Mouse (Mus musculus): ENCODE data around the gene Zfp128. TPM values are rescaled to one million over a fixed set of nuclear protein-coding genes. Genes with fewer than 3 reads are reported as not detected.
"Not testable (repeated sequence)": the region's sequence is repeated elsewhere in the genome, so short reads cannot be mapped to it uniquely, and the experiment has no call there.

The Zfp128 gene
- polyA plus RNA-seq, 1 experiment from 2014 or later = 3.1 TPM

- H3K27ac ChIP-seq = no peak within 1 kb of the TSS
- H3K36me3 ChIP-seq = peaks cover 38% of the 10 kb centered on the region
- WGBS = 24% methylated on average over 8 of the region's 8 CpGs
- peak within 1 kb of the TSS; percentile 40 for H3K9ac ChIP-seq
- H3K4me3 ChIP-seq (replicated peaks) = peak within 1 kb of the TSS; percentile 35
- H3K4me1 ChIP-seq (replicated peaks) = peaks cover 27% of the 10 kb centered on the region
- H3K4me2 ChIP-seq (replicated peaks) = peak within 1 kb of the TSS; percentile 77
- H3K9me3 ChIP-seq = no peaks in the 10 kb centered on the region
- H3K27me3 ChIP-seq (replicated peaks) = peaks cover 4% of the 10 kb centered on the region
- ATAC-seq = peak; percentile 89
Measured at GRCm38 (mm10) chr7:12927191-12927680, 46.3 kb downstream of the Zfp128 start, which contains the start of gene Rnf225. Gene Rnf225 (plus strand): TSS chr7:12927416.

GRCm38 (mm10) chr7:12927693-12928589 lies 47.0 kb downstream of the Zfp128 start:
- no peak overlapping the region for H3K27ac ChIP-seq
- peak overlapping the region; percentile 77 for H3K4me2 ChIP-seq (replicated peaks)
- peaks cover 25% of the 10 kb centered on the region for H3K4me1 ChIP-seq (replicated peaks)
- peak overlapping the region; percentile 35 for H3K4me3 ChIP-seq (replicated peaks)
- ATAC-seq = peak; percentile 34
- peaks cover 4% of the 10 kb centered on the region for H3K27me3 ChIP-seq (replicated peaks)
- H3K9ac ChIP-seq = peak overlapping the region; percentile 40
- H3K9me3 ChIP-seq = no peaks in the 10 kb centered on the region
- H3K36me3 ChIP-seq = peaks cover 38% of the 10 kb centered on the region
- WGBS = 4% methylated on average over 65 of the region's 65 CpGs

DNA sequence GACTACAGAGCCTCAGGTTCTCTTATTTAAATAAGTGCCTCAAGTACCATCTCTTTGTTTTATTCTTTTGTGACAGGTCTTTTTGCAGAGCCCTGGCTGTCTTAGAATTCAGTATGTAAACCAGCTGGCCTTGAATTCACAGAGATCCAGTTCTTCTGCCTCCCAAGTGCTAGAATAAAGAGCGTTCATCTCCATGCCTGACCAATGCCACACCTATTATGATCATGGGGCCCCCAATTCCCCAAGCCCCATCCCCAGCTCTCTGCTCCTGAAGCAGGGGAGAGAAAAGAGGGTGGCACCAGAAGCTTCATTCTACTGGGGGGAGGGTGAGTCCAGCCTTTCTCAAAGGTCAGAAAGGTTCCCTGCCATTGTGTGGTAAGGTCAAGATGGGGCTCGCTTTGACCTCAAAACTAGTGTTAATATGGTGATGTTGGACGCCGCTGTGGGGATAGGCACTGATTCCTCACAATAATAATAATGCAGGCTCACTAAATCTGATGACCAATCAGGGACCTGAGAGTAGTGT lies 52.7 kb downstream of the Zfp128 start:
- no peaks in the 10 kb centered on the region for H3K4me1 ChIP-seq (replicated peaks)
- H3K27me3 ChIP-seq (replicated peaks) = no peaks in the 10 kb centered on the region; the same call in none of the 2 replicates
- no peak overlapping the region for H3K4me3 ChIP-seq (replicated peaks)
- WGBS = 81% methylated on average over 4 of the region's 4 CpGs
- H3K27ac ChIP-seq = no peak overlapping the region
- no peak for ATAC-seq
- no peak overlapping the region for H3K9ac ChIP-seq
- H3K9me3 ChIP-seq = no peaks in the 10 kb centered on the region
- H3K36me3 ChIP-seq = no peaks in the 10 kb centered on the region
- no peak overlapping the region for H3K4me2 ChIP-seq (replicated peaks)

DNA sequence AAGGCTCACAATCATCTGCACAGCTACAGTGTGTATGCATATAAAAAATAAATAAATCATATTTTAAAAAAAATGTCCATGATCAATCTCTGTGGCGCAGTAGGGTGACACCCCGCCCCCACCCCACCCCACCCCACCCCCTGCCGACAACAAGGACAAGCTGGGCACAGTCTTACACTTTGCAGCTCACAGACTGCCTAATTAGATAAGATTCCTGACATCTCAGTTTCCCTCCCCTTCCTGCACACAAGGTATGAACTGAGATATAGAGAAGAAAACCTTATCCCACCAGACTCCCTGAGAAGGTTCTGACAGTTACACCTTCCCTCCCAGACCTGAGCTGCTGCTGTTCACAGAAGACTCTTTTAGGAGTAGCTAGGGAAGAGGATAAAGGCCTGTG lies 53.8 kb downstream of the Zfp128 start:
- 75% methylated on average over 3 of the region's 3 CpGs for WGBS
- Histone ChIP-seq H3K9ac (no peak overlapping the region), H3K36me3 (no peaks in the 10 kb centered on the region), H3K4me1 (replicated peaks) (no peaks in the 10 kb centered on the region), H3K27ac (no peak overlapping the region), H3K4me2 (replicated peaks) (no peak overlapping the region), H3K27me3 (replicated peaks) (no peaks in the 10 kb centered on the region; the same call in 1 of the 2 replicates), H3K4me3 (replicated peaks) (no peak overlapping the region), H3K9me3 (no peaks in the 10 kb centered on the region)
- no peak for ATAC-seq

- not testable (repeated sequence) for ATAC-seq; H3K27ac ChIP-seq; H3K9ac ChIP-seq; H3K4me2 ChIP-seq (replicated peaks); H3K9me3 ChIP-seq; H3K4me3 ChIP-seq (replicated peaks); H3K36me3 ChIP-seq; H3K27me3 ChIP-seq (replicated peaks); H3K4me1 ChIP-seq (replicated peaks)
- WGBS = 84% methylated on average over 4 of the region's 4 CpGs
Measured at GRCm38 (mm10) chr7:12937254-12937803, 56.4 kb downstream of the Zfp128 start.

DNA sequence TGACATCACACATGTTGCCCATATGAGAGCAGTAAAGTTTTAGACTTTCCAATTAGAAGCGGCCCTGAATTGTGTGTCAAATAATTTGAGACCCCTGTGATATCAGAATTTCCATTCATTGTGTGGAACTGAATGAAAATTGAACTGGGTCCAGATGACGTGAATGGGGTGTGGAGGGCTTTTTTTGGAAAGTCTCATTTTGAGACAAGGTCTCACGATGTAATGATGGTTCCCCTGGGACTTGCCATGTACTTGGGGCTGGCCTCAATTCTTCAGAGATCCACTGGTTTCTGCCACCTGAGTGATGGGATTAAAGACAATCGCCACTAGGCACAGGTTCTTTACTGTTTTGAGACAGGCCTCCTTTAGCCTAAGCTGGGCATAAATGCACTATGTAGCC lies 59.6 kb downstream of the Zfp128 start:
- H3K4me3 ChIP-seq (replicated peaks) = no peak overlapping the region
- H3K9me3 ChIP-seq = no peaks in the 10 kb centered on the region
- no peak for ATAC-seq
- no peak overlapping the region for H3K27ac ChIP-seq
- WGBS = 84% methylated on average over 4 of the region's 4 CpGs
- no peaks in the 10 kb centered on the region; the same call in 1 of the 2 replicates for H3K27me3 ChIP-seq (replicated peaks)
- no peaks in the 10 kb centered on the region for H3K36me3 ChIP-seq
- H3K4me1 ChIP-seq (replicated peaks) = no peaks in the 10 kb centered on the region
- no peak overlapping the region for H3K4me2 ChIP-seq (replicated peaks)
- no peak overlapping the region for H3K9ac ChIP-seq

Other genes starting within 250 kb of the Zfp128 start
- gene Vmn2r54, start 240.9 kb upstream of the Zfp128 start, polyA plus RNA-seq (2015; fragmentation: Nextera tagmentation; extraction: Ambion mirVana) = not detected in 2 replicates
- gene Vmn2r55, start 196.2 kb upstream of the Zfp128 start, polyA plus RNA-seq (2015; fragmentation: Nextera tagmentation; extraction: Ambion mirVana) = not detected in 2 replicates
- gene Vmn2r56, start 146.2 kb upstream of the Zfp128 start, polyA plus RNA-seq (2015; fragmentation: Nextera tagmentation; extraction: Ambion mirVana) = not detected in 2 replicates
- gene Zscan18, start 77.5 kb upstream of the Zfp128 start, polyA plus RNA-seq (2015; fragmentation: Nextera tagmentation; extraction: Ambion mirVana) = 4.3 and 4.6 TPM in 2 replicates
- 10.6 and 10.8 TPM in 2 replicates for gene Zfp329, start 62.3 kb upstream of the Zfp128 start, polyA plus RNA-seq (2015; fragmentation: Nextera tagmentation; extraction: Ambion mirVana)
- 27.5 and 27.9 TPM in 2 replicates for gene Zfp110, start 46.4 kb upstream of the Zfp128 start, polyA plus RNA-seq (2015; fragmentation: Nextera tagmentation; extraction: Ambion mirVana)
- 12.2 and 12.7 TPM in 2 replicates for gene Zscan22, start 16.6 kb downstream of the Zfp128 start, polyA plus RNA-seq (2015; fragmentation: Nextera tagmentation; extraction: Ambion mirVana)
- gene Rps5, start 41.1 kb downstream of the Zfp128 start, polyA plus RNA-seq (2015; fragmentation: Nextera tagmentation; extraction: Ambion mirVana) = 1,008 and 1,147 TPM in 2 replicates
- gene Rnf225, start 46.2 kb downstream of the Zfp128 start, polyA plus RNA-seq (2015; fragmentation: Nextera tagmentation; extraction: Ambion mirVana) = 0.33 and 0.47 TPM in 2 replicates
- gene Zfp324, start 84.7 kb downstream of the Zfp128 start, polyA plus RNA-seq (2015; fragmentation: Nextera tagmentation; extraction: Ambion mirVana) = 8.3 and 8.6 TPM in 2 replicates
- 6.7 and 6.8 TPM in 2 replicates for gene Zfp446, start 96.7 kb downstream of the Zfp128 start, polyA plus RNA-seq (2015; fragmentation: Nextera tagmentation; extraction: Ambion mirVana)
- gene Slc27a5, start 117.0 kb downstream of the Zfp128 start, polyA plus RNA-seq (2015; fragmentation: Nextera tagmentation; extraction: Ambion mirVana) = 0.41 and 0.53 TPM in 2 replicates
- 218 and 244 TPM in 2 replicates for gene Trim28, start 117.9 kb downstream of the Zfp128 start, polyA plus RNA-seq (2015; fragmentation: Nextera tagmentation; extraction: Ambion mirVana)
- 20.7 and 21.2 TPM in 2 replicates for gene Zbtb45, start 128.9 kb downstream of the Zfp128 start, polyA plus RNA-seq (2015; fragmentation: Nextera tagmentation; extraction: Ambion mirVana)
- 162 and 177 TPM in 2 replicates for gene Chmp2a, start 153.6 kb downstream of the Zfp128 start, polyA plus RNA-seq (2015; fragmentation: Nextera tagmentation; extraction: Ambion mirVana)
- 109 and 118 TPM in 2 replicates for gene Ube2m, start 157.1 kb downstream of the Zfp128 start, polyA plus RNA-seq (2015; fragmentation: Nextera tagmentation; extraction: Ambion mirVana)
- 2.1 and 2.5 TPM in 2 replicates for gene Mzf1, start 173.6 kb downstream of the Zfp128 start, polyA plus RNA-seq (2015; fragmentation: Nextera tagmentation; extraction: Ambion mirVana)
- gene Vmn1r85, start 214.0 kb downstream of the Zfp128 start, polyA plus RNA-seq (2015; fragmentation: Nextera tagmentation; extraction: Ambion mirVana) = not detected in 2 replicates
- gene Vmn1r86, start 238.7 kb downstream of the Zfp128 start, polyA plus RNA-seq (2015; fragmentation: Nextera tagmentation; extraction: Ambion mirVana) = not detected in 2 replicates